Mouse (Mus musculus): Measurements from ENCODE around the gene Prox1. TPM values are rescaled to one million over a fixed set of nuclear protein-coding genes. Genes with fewer than 3 reads are reported as not detected.

Prox1 gene
- polyA plus RNA-seq, 1 experiment from 2014 or later = 3.0 TPM

GRCm38 (mm10) chr1:190093326-190093725 is 77.2 kb downstream of the Prox1 start:
- Histone ChIP-seq H3K27ac (replicated peaks) (no peak overlapping the region), H3K9me3 (no peaks in the 10 kb centered on the region), H3K36me3 (replicated peaks) (no peaks in the 10 kb centered on the region), H3K27me3 (replicated peaks; ENCODE audit: low read depth, poor library complexity, severe bottlenecking) (no peaks in the 10 kb centered on the region), H3K4me1 (0 out of 2 replicates have a peak, but pooled peaks cover 4% of the 10 kb centered on the region), H3K4me3 (no peak overlapping the region)
- DNase-seq (ENCODE audit: low spot score) = no peak
- WGBS = 81% methylated on average over 9 of the region's 9 CpGs

DNA sequence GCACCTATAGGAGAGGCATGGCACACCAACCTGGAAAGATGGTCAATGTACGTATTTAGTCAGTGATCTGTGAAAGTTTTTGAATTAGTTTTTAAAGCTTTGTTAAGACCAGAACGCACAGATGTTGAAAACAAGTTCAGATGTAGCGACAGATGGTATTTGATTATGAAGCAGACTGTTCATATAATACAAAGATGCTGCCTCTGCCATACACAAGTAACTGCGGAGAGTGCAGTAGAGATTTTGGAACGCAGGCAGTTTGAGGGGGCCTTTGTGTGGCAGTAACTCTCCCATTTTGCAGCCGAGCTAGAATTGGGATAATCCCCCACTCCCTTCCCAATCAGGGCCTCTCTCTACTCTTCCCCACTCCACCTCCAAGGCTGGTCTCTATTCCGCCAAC is 78.4 kb downstream of the Prox1 start:
- 88% methylated on average over 7 of the region's 7 CpGs for WGBS
- no peak for DNase-seq (ENCODE audit: low spot score)
- Histone ChIP-seq H3K36me3 (replicated peaks) (no peaks in the 10 kb centered on the region), H3K27me3 (replicated peaks; ENCODE audit: low read depth, poor library complexity, severe bottlenecking) (no peaks in the 10 kb centered on the region), H3K4me3 (no peak overlapping the region), H3K9me3 (no peaks in the 10 kb centered on the region), H3K27ac (replicated peaks) (no peak overlapping the region), H3K4me1 (0 out of 2 replicates have a peak, but pooled peaks cover 4% of the 10 kb centered on the region)

DNA sequence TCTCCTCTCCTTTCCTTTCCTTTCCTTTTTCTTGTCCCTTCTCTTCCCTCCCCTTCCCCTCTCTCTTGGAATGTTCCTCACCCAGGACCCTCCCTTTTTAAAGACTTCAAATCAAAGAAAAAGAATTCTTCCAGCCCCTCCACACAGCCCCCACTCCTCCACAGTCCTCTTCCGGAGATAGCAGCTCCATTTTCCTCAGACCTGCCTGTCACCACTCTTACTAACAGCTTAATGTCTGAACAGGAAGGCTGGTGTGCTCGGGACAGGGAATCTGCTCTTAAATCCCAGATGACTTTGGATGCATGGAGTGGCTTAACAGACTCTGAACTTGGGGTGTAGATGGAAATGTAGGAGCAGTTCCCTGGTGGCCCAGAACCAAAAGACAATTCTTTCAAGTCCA is 81.6 kb downstream of the Prox1 start:
- DNase-seq (ENCODE audit: low spot score) = no peak
- no peaks in the 10 kb centered on the region for H3K36me3 ChIP-seq (replicated peaks)
- no peaks in the 10 kb centered on the region for H3K9me3 ChIP-seq
- no peak overlapping the region for H3K27ac ChIP-seq (replicated peaks)
- 57% methylated on average over 2 of the region's 2 CpGs for WGBS
- no peaks in the 10 kb centered on the region; the same call in 1 of the 2 replicates for H3K27me3 ChIP-seq (replicated peaks; ENCODE audit: low read depth, poor library complexity, severe bottlenecking)
- H3K4me3 ChIP-seq = no peak overlapping the region
- 0 out of 2 replicates have a peak, but pooled peaks cover 4% of the 10 kb centered on the region for H3K4me1 ChIP-seq

- Histone ChIP-seq H3K27ac (replicated peaks) (no peak overlapping the region), H3K9me3 (no peaks in the 10 kb centered on the region), H3K4me1 (peaks cover 10% of the 10 kb centered on the region), H3K36me3 (replicated peaks) (no peaks in the 10 kb centered on the region), H3K27me3 (replicated peaks; ENCODE audit: low read depth, poor library complexity, severe bottlenecking) (no peaks in the 10 kb centered on the region; the same call in 1 of the 2 replicates), H3K4me3 (no peak overlapping the region)
- DNase-seq (ENCODE audit: low spot score) = no peak
- 89% methylated on average over 7 of the region's 7 CpGs for WGBS
These were observed 84.8 kb downstream of the Prox1 start for GRCm38 (mm10) chr1:190085703-190086102.

GRCm38 (mm10) chr1:190079643-190080275 is 90.8 kb downstream of the Prox1 start:
- Histone ChIP-seq H3K4me1 (peaks cover 18% of the 10 kb centered on the region), H3K4me3 (no peak overlapping the region), H3K9me3 (no peaks in the 10 kb centered on the region), H3K27ac (replicated peaks) (no peak overlapping the region), H3K36me3 (replicated peaks) (no peaks in the 10 kb centered on the region), H3K27me3 (replicated peaks; ENCODE audit: low read depth, poor library complexity, severe bottlenecking) (no peaks in the 10 kb centered on the region; the same call in 1 of the 2 replicates)
- DNase-seq (ENCODE audit: low spot score) = no peak
- WGBS = 77% methylated on average over 10 of the region's 10 CpGs

GRCm38 (mm10) chr1:190076601-190077000 is 93.9 kb downstream of the Prox1 start:
- Histone ChIP-seq H3K36me3 (replicated peaks) (no peaks in the 10 kb centered on the region), H3K4me1 (peaks cover 18% of the 10 kb centered on the region), H3K9me3 (no peaks in the 10 kb centered on the region), H3K4me3 (no peak overlapping the region), H3K27me3 (replicated peaks; ENCODE audit: low read depth, poor library complexity, severe bottlenecking) (no peaks in the 10 kb centered on the region), H3K27ac (replicated peaks) (no peak overlapping the region)
- DNase-seq (ENCODE audit: low spot score) = no peak
- WGBS = 92% methylated on average over 11 of the region's 11 CpGs

Other genes with a start within 250 kb of the Prox1 start
- gene Smyd2, start 248.4 kb downstream of the Prox1 start, polyA plus RNA-seq (2016; fragmentation: Nextera tagmentation; extraction: Ambion mirVana) = 78.5 and 84.3 TPM in 2 replicates

All from embryonic facial prominence, embryonic 10.5 days (tissue).